Mouse (Mus musculus) MEL (cell line): ENCODE measurements around the gene Cmtm6.
A peak's percentile ranks its signal among the peaks of the same experiment; 100 is the strongest.

Experiments
- CTCF ChIP-seq, 3 experiments: IDR thresholded peaks in 2 of 3; conservative IDR thresholded peaks in 1 of 3; 2 replicates each; pipeline ENCODE4 v1.5.1; 2011 to 2012; ENCODE audit warnings: low read length in 3 of 3, low read depth in 2 of 3, mild to moderate bottlenecking in 2 of 3, improper control_type of control experiment in 1 of 3, inconsistent platforms in 1 of 3, mixed read lengths in 1 of 3, moderate library complexity in 1 of 3; ENCODE audit not compliant: control insufficient read depth in 1 of 3, insufficient read depth in 1 of 3, poor library complexity in 1 of 3, severe bottlenecking in 1 of 3
- E2F4 ChIP-seq: IDR thresholded peaks from 2 replicates; pipeline ENCODE4 v1.6.1; 2011; ENCODE audit warnings: low read depth, low read length, improper control_type of control experiment, borderline replicate concordance
- EP300 ChIP-seq, 2 experiments: IDR thresholded peaks; 2 replicates each; pipeline ENCODE4 v1.6.1; 2011; ENCODE audit warnings: improper control_type of control experiment in 2 of 2, low read length in 2 of 2, low read depth in 1 of 2, mild to moderate bottlenecking in 1 of 2
- GATA1 ChIP-seq: IDR thresholded peaks from 2 replicates; pipeline ENCODE4 v1.6.1; 2011; ENCODE audit warnings: low read depth, low read length, improper control_type of control experiment
- MAFK ChIP-seq: IDR thresholded peaks from 2 replicates; pipeline ENCODE4 v1.6.1; 2011; ENCODE audit warnings: low read depth, mild to moderate bottlenecking, low read length, improper control_type of control experiment, borderline replicate concordance
- NELFE ChIP-seq: IDR thresholded peaks from 2 replicates; pipeline ENCODE4 v1.6.1; 2011; ENCODE audit warnings: low read depth, low read length, improper control_type of control experiment
- POLR2A ChIP-seq, 2 experiments: IDR thresholded peaks; 2 replicates each; pipeline ENCODE4 v1.6.1; 2011 to 2012; ENCODE audit warnings: low read length in 2 of 2, mild to moderate bottlenecking in 2 of 2, control low read depth in 1 of 2, improper control_type of control experiment in 1 of 2, low read depth in 1 of 2, moderate library complexity in 1 of 2; ENCODE audit not compliant: control insufficient read depth in 1 of 2, insufficient read depth in 1 of 2, poor library complexity in 1 of 2
- POLR2AphosphoS5 ChIP-seq: IDR thresholded peaks from 2 replicates; pipeline ENCODE4 v1.6.1; 2012; ENCODE audit warnings: low read depth, borderline replicate concordance, mild to moderate bottlenecking, inconsistent platforms, low read length, moderate library complexity, mixed read lengths
- RCOR1 ChIP-seq: IDR thresholded peaks from 2 replicates; pipeline ENCODE4 v1.6.1; 2012; ENCODE audit warnings: low read depth, mild to moderate bottlenecking, inconsistent platforms, low read length, improper control_type of control experiment
- TCF12 ChIP-seq: IDR thresholded peaks from 2 replicates; pipeline ENCODE4 v1.6.1; 2014; ENCODE audit warnings: low read depth, mild to moderate bottlenecking, inconsistent platforms, low read length, improper control_type of control experiment, moderate library complexity
- USF2 ChIP-seq, 2 experiments: IDR thresholded peaks; 2 replicates each; pipeline ENCODE4 v1.6.1; 2011 to 2012; ENCODE audit warnings: improper control_type of control experiment in 2 of 2, low read length in 2 of 2, borderline replicate concordance in 1 of 2, inconsistent platforms in 1 of 2, low read depth in 1 of 2, mild to moderate bottlenecking in 1 of 2; ENCODE audit not compliant: insufficient read depth in 1 of 2

GRCm38 (mm10) chr9:114686245-114686644, 44.7 kb upstream of the Cmtm6 start:
- no peak for TF ChIP-seq CTCF (IDR thresholded peaks at IDR 0.05 in 2 of 3, conservative IDR thresholded peaks at IDR 0.05 in 1 of 3; ENCODE audit: control insufficient read depth in 1 of 3, insufficient read depth in 1 of 3, low read depth in 2 of 3, low read length in 3 of 3, poor library complexity in 1 of 3, severe bottlenecking in 1 of 3)
- TF ChIP-seq MAFK, result no peak
- TF ChIP-seq POLR2A (IDR thresholded peaks at IDR 0.05; ENCODE audit: control insufficient read depth in 1 of 2, insufficient read depth in 1 of 2, low read depth in 1 of 2, low read length in 2 of 2, poor library complexity in 1 of 2), result no peak
- no peak for TF ChIP-seq NELFE
- TF ChIP-seq E2F4, result no peak
- peak; percentile 93 for TF ChIP-seq GATA1
- TF ChIP-seq POLR2AphosphoS5, result no peak
- TF ChIP-seq USF2 (IDR thresholded peaks at IDR 0.05; ENCODE audit: borderline replicate concordance in 1 of 2, insufficient read depth in 1 of 2, low read depth in 1 of 2, low read length in 2 of 2), result no peak
- peak; percentile 84 for TF ChIP-seq RCOR1
- TF ChIP-seq EP300 (IDR thresholded peaks at IDR 0.05; ENCODE audit: low read depth in 1 of 2, low read length in 2 of 2), result peak; percentile 77 to 84
- TF ChIP-seq TCF12, result peak; percentile 63; the same call in 1 of the 2 replicates
